Mouse (Mus musculus) heart, adult 18-20 months (tissue): ENCODE data around the gene Tec. TPM values are rescaled to one million over a fixed set of nuclear protein-coding genes. Genes with fewer than 3 reads are reported as not detected.
A peak's percentile ranks its signal among the peaks of the same experiment; 100 is the strongest.

Experiments used
- DNase-seq, 2 experiments: peaks; one replicate each; pipeline ENCODE4 v3.0.0; 2021 to 2022; ENCODE audit warnings: mixed read lengths in 1 of 2
- total RNA-seq, 2 experiments: library from RNA; stranded (reverse); gene quantifications; 2 replicates each; pipeline ENCODE4 v1.2.3; 2021

Tec gene
- total RNA-seq, 2 experiments from 2014 or later, result 15.0 to 16.8 TPM

GRCm38 (mm10) chr5:72891534-72891933, 23.3 kb upstream of the Tec start:
- peak; percentile 66 to 77 for DNase-seq

- DNase-seq, result no peak
Observed at GRCm38 (mm10) chr5:72888260-72888659, 20.0 kb upstream of the Tec start.

DNA sequence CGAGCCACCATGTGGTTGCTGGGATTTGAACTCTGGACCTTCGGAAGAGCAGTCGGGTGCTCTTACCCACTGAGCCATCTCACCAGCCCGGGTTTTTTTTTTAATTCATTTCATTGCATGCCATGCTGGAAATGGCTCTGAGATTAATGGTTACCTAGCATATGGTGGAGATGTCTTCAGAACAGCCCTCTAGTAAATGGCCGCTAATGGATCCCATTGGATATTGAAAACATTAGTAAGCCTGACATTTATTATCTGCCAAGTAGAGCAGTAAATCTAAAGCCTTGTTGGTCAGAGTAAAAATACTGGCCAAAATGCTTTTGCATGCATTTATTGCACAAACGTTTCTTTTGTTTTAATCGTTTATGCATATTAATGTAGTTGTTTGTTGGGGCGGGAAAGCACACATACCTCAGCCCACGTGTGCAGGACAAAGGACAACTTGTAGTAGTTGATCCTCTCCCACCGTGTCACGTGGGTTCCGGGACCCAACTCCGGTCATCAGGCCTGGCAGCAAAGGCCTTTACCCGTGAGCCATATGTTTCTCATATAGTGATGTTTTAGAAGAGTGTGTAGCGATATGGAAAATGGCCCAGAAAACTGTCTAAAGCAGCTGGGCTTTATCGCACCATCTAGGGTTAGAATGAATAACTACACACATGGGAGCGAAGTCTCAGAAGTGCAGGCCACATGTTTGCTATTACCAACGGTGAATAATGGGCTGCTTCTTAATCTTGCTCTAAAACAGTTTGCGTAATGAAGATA, 18.4 kb upstream of the Tec start:
- no peak for DNase-seq

GRCm38 (mm10) chr5:72883706-72884105, 15.4 kb upstream of the Tec start:
- no peak for DNase-seq

DNA sequence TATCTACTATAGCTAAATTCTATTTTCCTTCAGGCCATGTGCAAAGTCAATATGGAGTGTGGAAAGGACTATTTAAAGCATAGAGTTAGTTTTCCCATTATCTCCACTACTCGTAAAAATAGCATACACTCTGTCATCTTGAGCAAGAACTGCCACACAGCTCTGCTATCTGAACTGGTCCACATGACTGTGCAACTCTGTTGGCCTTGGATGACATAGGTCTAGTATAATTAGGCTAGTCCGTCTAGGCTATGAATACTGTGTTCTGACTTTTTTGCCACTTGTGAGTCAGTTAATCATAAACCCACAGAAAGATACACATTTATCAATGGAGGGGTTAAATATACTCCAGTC, 14.1 kb upstream of the Tec start:
- DNase-seq, result peak in 1 of 2 experiments; percentile 72

DNA sequence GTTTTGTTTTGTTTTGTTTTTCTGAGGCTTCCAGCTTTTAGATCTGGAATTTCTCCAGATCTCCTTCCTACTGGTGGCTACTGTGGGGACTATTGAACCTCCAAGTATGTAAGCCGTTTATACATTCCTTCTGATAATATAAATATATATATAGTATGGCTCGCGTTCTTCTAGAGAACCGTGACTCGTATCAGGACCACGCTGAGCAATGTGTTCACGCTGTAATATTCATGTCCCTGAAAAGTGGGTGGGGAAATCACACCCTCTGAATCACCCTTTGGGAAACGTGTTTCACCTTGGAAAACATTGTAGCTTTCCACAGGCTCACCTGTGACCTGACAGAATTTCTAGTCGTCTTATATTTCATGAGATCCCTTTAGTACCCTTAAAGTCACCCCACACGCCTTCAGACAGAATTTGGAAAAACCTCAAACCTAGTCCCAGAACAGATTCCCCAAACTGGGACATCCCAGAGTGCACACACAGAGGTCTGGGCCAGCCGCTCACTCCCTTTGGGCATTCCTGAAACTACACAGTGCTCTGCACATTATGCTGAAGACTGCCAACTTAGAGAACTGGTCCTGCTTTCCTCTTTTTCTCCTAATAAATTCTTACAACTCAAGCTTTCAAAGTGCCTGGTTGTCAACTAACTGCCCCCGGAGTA, 13.6 kb upstream of the Tec start:
- DNase-seq, result peak in 1 of 2 experiments; percentile 45

DNA sequence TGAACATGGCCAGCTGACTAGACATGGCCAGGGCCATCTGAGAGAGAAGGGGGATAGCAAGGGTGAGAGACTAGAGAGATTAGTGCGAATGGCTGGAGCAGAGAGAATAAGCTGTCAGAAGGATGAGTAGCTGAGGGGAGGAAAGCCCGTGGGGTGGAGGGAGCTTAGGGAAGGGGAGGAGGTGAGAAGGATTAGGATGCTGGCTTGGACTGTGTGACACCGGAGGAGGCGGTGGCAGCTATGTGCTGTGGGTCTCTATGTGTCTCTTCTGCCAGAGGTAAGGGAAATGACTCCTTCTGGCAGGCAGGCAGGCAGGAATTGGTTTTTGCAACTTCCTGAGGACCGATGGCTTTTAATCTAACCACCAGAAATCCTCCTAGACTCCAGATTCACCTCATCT, 11.5 kb upstream of the Tec start:
- no peak for DNase-seq

GRCm38 (mm10) chr5:72871114-72871513, 2.8 kb upstream of the Tec start:
- DNase-seq, result no peak

DNA sequence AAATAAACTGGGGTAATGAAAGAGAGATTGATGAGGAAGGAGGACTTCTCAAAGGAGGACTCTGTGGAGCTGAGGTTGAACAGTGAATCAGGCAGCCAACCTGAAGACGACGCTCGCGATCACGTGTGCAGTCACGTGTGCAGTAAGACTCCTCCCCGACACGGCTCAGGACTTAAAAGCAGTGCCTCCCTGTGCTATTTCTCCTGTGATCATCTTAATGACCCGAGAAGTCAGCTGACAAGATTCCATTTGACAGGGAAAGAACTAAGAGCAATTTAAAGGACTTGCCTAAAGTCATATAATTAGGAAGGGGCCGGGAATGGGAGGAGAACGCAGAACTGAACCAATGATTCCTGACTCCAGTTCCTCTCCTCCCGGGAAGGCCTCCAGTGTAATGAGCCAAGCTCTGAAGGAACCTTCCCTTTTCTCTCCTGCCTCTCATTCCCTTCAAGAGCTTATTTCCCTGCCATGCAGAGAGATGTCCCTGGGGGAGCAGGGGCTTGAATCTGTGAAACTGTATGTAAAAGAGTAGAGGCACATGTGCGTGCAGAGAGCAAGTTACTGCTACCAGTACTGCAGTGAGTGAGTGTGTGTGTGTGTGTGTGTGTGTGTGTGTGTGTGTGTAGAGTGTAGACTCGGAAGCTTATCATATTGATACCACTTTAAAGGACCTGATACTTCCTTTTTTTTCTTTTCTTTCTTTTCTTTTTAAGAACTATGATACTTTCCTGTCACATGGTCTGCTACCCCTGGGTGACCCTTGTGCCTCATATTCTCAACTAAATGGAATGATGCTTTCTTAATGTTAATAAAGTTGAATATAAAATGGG, 1.7 kb upstream of the Tec start:
- no peak for DNase-seq

DNA sequence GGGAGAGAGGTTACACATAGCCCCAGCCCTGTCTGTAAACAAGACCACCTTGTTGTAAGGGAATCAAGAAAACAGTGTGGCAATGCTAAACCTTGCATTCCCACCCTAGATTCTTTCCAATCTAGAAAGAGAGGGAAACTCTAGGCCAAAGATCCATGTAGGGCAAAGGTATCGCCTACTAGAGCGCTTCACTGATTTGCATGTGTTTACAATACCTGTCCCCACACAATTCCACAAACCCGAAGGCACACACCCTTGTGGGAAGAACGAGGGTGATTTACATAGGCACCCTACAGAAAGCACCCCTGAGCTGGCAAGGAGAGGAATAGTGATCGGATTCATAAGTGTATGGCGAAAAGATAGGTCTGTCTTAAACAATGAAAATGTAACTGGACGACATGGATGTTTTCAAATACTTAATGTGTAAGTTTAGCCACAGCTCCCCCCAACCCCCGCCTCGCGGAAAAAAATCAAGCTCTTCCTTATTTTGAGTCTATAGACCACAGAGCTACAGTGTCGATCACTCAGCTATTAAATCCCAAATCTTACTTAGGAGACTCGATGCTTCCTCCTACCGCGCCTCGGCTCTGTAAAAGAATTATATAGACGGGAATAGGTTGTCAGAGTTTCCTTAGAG, 1.1 kb downstream of the Tec start:
- no peak for DNase-seq

GRCm38 (mm10) chr5:72866260-72866905, 1.9 kb downstream of the Tec start:
- DNase-seq, result no peak

DNA sequence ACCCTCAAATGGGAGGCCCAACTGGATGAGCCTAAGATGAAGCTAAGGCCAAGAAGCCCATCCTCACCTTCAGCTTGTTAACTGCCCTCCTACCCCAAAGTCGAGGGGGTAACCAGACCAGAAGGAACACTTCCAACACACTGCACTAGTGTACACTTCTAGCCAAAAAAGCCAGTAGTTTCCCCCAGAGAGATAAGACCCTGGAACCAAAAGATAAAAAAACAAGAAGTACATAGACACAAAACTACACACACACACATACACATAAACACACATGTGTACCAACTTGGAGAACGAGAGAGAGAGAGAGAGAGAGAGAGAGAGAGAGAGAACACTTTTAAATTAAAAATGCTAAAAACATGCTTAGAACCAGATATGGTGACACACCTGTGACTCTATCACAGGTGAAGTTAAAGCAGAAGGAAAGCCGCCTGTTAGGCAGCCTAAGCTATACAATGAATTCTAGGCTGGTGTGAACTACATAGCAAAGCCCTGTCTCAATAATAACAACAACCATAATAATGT, 3.6 kb downstream of the Tec start:
- DNase-seq, result no peak

DNA sequence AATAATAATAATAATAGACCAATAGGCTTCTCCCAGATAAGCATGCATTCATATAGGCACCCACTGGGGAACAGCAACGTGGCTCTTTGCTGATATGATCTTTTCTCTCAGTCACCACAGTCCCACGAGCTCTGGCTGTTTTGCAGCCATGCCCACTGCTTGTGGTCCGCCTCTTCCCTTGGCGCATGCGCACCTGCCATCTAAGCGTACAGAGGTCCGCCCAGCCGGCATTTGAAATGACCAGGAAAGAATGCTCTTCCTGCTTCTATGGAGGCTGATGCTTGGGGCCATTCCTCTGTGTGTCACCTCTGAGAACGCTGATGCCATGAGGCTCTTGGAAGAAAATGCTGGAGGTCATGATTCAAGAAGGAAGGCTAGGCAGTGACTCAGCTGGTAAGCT, 5.1 kb downstream of the Tec start:
- DNase-seq, result no peak

GRCm38 (mm10) chr5:72861726-72862385, 6.4 kb downstream of the Tec start:
- no peak for DNase-seq

DNA sequence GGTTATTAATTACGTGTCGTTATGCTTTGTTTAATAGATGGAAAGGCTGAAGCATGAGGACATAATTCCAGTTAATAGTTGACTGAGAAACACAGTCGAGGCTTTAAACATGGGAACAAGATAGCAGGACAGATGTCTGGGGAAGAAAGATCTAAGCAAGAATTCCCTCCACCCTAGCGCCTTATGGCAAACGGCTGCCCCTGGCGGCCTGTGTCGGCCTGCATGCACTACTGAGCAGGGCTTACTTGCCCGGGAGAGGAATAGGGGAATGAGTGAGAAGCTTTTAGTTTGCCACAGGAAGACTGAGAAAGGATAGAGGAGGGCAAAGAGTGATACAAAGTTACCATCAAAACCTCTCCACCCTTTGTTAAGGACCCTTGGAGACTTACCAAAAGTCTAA, 7.4 kb downstream of the Tec start:
- DNase-seq, result no peak

DNA sequence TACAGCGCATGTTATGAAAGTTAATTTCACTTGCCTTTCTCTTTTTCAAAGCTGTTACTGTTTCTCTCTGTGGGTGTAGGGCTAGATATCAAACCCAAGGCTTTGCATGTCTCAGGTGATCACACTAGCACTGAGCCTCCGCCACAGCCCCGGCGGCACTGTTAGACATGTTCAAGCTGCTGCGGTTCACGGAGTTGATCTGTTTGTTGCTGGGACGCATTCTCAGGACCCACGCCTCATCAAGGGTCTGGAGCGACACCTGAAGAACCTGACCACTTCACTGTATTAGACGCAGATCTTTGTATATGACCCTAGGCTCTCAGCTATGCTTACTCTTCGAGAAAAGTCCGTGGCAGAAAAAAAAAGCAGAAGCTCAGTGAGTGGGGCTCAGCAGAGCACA, 10.0 kb downstream of the Tec start:
- DNase-seq, result no peak

DNA sequence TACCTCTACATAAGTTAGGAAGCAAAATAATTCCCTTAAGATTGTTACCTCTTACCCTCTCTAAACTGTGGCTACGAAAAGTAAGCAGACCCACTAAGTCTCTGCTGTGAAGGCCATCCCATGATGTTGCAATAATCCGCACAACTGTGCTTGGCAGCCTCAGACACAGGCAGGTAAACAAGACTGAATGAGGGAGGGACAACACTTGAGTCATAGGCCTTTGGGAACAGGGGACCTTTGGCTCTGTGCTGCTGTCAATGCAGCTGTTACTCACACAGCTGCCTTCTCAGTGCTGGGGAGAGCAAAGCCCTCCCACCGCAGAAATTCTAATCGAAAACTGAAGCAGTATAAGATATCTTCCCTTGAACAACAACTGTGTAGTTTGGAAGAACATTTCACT, 10.5 kb downstream of the Tec start:
- peak; percentile 31 to 33 for DNase-seq

- peak in 1 of 2 experiments; percentile 14 for DNase-seq
Observed at GRCm38 (mm10) chr5:72856255-72856878, 11.9 kb downstream of the Tec start.

- DNase-seq, result peak; percentile 93 to 95
Observed at GRCm38 (mm10) chr5:72855685-72856124, 12.6 kb downstream of the Tec start.

DNA sequence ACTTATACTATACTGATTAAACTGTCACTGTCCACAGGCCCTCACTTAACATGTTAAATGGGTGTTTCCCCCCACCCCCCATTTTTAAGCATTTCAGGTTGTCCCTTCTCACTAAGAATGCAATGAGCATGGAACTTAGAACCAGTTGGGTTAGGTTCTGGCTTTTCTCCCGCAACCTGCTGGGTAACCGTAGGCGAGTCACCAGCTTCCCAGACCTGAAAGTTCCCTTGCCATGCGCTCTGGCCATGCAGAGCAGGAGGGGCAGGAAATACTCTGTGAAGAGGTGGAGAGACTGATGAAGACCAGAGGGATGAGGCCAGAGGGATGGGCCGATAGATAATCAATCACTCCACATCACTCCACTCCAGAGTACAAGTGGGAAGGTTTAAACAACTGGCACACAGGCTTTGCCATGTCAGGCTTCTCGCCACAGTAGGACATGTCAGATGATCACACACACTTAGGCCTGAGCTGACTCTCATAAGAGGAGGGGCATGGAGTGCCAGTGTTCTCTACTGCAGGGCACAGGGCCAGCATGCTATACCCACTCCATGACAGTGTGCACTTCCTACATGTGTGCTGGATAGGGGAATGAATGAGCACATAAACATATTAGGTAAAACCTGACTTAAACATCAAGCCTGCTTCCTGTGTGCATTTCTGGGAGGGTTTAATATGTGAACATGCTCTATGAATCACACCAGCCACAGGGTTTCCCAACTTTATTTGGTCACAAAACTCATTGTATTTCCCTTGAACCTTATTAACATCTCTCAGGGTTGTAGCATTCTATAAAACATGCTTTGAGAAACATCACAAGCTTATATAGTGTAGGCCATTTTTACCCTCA, 13.9 kb downstream of the Tec start:
- DNase-seq, result peak in 1 of 2 experiments; percentile 29
